Mouse (Mus musculus) ovary, adult 18-20 months (tissue): ENCODE measurements around the gene Tesmin.

Experiments
- DNase-seq: peaks from one replicate; pipeline ENCODE4 v3.0.0; 2022; ENCODE audit warnings: low spot score, mixed read lengths

Gene Tesmin

DNA sequence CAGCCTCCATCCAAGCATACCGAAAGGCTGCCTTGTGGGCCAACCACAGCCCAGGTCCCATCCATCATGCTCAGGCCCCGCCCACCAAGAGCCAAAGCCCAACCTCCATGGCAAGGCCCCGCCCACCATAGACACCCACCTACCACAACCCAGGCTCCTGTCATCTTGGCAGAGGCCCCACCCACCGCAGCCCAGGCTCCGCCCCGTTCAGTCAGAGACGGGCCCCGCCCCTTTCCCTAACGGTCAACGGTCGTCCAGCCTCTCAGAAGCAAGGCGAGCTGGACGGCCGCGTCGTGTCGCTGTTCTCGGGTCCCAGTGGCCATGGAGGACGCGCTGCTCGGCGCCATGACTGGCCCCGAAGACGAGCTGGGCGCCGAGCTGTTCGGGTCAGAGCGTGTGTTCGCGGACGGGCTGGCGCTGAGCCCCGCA, at the start of gene Tesmin:
Gene Tesmin (plus strand): TSS at position 229 of the 429 bp plus-strand sequence.
- DNase-seq = peak; percentile 76

DNA sequence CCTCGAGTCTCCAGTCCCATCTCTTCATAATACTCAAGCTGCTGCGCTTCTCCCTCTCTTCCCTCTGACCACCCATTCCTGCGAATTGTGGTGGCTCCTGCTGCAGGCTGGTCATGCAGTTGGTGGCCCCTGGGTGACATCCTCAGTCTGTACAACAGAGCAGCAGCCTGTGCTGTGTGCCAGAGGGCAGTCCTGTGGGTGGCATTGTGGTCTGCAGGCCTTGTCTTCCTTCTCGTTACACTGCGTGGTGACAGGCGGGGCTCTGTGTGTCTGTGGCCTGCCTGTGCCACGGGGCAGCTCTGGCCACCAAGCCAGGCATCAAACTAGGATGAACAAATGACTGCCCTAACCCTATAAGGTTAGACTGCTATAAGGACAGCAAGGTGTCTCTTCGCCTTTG, 49.5 kb upstream of the Tesmin start:
- no peak for DNase-seq

DNA sequence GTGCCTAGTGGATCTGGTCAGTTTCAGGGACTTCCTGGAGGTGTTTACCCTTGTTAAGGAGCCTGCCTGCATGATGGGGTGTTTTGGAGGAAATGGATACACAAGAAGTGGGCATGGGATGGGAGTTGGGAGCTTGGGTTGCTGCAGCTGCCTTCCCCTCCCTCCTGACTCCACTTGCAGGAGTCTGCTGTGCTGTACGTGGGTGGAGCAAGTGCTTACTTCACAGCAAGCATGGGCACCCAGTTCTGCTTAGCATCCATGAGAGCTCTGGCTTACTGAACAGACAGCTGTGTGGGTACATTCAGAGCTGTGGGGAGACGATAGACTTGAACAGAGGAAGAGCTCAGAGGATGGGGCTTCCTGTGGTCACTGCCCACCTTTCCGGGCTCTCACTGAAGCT, 47.6 kb upstream of the Tesmin start:
- no peak for DNase-seq

DNA sequence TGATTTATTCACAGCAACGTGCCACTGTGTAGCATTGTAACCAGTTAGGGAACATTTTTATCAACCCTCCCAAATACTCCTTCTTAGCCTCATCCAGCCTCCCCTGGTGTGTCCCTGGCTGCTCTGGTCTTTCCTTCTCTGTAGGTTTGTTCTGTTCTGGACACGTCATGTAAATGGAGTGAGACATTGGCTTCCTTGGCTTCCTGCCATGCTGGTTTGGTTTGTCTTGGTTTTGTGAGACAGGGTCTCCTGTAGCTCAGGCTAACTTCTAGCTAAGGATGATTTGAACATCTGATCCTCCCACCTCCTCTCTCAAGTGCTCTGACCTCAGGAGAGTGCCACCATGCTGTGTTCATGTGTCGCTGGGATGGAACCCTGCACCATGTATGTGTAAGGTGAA, 44.7 kb upstream of the Tesmin start:
- DNase-seq = no peak

- DNase-seq = no peak
Measured at GRCm38 (mm10) chr19:3344636-3345544, 43.8 kb upstream of the Tesmin start.

DNA sequence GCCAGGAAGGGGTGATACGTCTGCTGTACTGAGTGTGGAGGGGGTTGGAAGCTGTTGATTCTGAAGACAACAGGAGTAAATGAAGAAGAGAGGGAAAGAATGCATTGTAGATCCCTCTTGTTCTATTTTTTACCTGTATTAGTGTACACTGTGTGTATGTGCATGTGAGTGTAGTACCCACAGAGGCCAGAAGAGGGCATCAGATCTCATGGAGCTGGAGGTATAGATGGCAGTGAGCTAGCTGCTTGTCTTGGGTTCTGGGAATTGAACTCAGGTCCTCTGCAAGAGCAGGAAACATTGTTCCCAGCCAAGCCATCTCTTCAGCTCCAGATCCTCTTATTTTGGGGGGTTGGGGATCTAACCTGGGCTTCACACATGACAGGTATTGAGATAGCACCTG, 40.9 kb upstream of the Tesmin start:
- DNase-seq = no peak

DNA sequence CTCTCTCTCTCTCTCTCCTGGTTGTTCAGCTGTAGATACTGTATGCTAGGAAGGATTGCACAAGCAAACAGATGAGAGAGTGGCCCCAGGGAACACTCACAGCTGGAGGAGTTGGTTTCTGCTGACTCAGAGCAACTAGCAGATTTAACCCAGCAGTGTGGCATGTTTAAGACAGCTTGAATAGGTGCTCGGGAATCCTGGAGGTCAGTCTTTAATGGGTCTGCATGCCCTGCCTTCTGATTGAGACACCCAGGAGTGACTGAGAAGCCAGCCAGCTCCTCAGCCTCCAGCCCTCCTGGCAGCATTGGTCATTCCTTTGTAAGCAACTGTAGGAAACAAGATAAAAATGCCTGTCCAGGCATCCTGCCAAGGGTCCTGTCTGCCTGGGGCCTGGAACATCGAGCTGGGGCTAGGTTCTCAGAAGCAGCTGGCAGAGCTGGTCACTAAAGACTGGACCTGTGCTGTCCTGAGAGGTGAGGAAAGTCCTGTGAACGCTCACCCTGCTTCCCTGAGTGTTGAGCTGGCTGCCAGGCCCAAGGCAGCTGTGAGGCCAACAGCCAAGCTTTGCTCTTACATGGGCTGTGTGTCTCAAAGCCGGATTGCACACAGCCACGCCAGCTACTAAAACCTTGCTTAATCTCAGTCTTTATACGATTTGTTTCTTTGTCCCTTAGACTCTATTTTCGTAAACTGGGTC, 35.1 kb upstream of the Tesmin start:
- DNase-seq = peak; percentile 78

GRCm38 (mm10) chr19:3355096-3355495, 33.6 kb upstream of the Tesmin start:
- DNase-seq = no peak

GRCm38 (mm10) chr19:3356516-3356915, 32.1 kb upstream of the Tesmin start:
- DNase-seq = no peak

- no peak for DNase-seq
Measured at GRCm38 (mm10) chr19:3357620-3358019, 31.0 kb upstream of the Tesmin start.

- DNase-seq = no peak
Measured at GRCm38 (mm10) chr19:3359841-3360588, 28.6 kb upstream of the Tesmin start.

DNA sequence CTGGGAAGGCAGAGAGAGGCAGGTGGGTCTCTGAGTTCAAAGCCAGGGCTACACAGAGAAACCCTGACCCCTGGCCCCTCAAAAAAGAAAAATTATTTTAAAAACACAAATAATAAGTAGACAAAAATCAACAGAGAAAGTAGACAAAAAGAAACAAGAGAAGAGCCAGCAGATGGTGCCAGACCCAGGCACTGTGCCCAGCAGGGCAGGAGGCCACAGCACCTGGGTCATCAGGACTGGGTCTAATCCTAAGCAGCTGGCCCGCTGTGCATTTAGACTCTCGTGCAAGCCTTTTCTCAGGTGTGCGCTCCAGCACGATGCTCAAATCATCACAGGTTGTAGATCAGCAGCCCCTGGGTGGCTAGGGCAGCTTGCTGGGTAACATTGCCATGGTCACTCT, 25.1 kb upstream of the Tesmin start:
- no peak for DNase-seq

DNA sequence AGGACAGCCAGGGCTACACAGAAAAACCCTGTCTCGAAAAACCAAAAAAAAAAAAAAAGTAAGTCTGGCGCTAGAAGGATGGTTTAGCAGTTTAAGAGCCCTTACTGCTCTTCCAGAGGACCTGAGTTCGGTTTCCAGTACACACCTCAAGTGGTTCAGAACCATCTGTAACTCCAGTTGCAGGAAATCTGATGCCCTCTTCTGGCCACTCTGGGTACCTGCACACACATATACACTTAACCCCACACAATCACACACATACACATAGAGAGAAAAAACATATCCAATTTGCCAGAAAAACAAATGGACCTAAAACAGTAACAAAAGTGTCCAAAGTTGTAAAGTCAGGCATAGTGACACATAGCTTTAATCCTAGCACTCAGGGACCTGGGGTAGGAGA, 23.6 kb upstream of the Tesmin start:
- DNase-seq = no peak

DNA sequence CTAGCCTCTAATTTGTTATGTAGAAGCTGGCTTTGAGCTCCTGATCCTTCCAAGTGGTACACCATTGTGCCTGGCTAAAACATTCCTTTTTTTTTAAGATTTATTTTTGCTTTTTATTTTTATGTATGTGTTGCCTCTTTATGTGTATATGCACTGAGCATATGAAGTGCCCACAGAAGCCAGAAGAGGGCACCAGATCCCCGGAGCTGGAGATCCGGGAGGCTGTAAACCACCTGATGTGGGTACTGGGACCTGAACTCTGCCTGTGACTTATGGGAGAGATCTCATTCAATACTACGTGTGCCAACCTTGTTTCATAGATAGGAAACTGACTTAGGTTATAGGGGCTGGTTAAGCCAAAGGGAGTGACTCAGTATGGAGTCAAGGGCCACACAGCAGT, 20.4 kb upstream of the Tesmin start:
- no peak for DNase-seq

- no peak for DNase-seq
Measured at GRCm38 (mm10) chr19:3373380-3373779, 15.3 kb upstream of the Tesmin start.

DNA sequence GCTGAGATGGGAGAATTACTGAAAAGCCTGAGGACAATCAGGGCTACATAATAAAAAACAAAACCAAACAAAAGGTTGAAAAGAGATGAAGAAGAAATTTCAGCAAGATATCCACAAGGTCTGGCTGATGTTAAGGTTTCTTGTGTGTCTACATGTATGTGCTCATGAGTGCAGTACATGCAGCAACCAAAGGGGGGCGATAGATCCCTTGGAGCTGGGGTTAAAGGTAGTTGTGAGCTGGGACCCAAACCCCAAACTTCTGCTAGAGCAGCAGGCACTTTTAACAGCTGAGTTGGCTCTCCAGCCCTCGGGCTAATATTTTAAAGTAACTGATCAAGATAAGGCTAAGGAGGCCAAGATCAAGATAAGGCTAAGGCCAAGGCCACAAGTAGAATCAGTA, 14.6 kb upstream of the Tesmin start:
- DNase-seq = no peak

- no peak for DNase-seq
Measured at GRCm38 (mm10) chr19:3375945-3376495, 12.6 kb upstream of the Tesmin start.

- peak; percentile 77 for DNase-seq
Measured at GRCm38 (mm10) chr19:3376966-3377715, 11.5 kb upstream of the Tesmin start.

DNA sequence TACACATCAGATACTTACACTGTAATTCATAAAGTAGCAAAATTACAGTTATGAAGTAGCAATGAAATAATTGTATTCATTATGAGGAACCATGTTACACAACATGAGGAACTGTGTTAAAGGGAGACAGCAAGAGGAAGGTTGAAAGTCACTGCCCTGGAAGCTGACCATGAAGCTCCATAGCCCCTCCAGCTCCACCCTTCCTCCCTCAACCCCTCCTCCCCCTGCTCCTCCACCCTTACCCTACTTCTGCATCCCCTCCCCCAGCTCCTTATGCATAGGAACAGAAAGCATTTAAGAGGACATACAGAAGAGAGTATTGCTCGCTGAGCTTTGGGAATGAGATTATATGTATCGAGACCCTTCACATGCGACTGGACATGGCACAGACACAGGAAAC, 10.0 kb upstream of the Tesmin start:
- DNase-seq = no peak

DNA sequence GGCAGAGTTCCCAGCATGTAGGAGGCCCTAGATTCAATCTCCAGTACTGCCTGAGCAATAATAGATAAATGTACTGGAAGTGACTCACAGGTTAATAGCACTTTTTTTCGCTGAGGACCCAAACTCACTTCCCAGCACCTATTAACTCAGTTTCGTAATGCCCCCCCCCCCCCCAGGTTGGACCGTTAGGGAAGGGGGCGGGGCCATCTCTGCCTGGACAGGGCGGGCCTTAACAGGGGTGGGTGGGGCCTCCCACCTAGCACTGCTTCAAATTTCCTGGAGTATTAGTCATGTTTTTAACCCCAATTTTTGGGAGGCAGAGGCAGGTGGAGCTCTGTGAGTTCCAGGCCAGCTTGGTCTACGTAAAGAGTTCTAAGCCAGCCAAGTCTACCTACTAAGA, 596 bp upstream of the Tesmin start:
- DNase-seq = no peak

GRCm38 (mm10) chr19:3389089-3389488, 432 bp downstream of the Tesmin start:
- DNase-seq = peak; percentile 82

- no peak for DNase-seq
Measured at GRCm38 (mm10) chr19:3392384-3392783, 3.7 kb downstream of the Tesmin start.
